Mouse (Mus musculus) liver, adult 2 months (tissue): Measurements from ENCODE around the gene Crygn. TPM values are rescaled to one million over a fixed set of nuclear protein-coding genes. Genes with fewer than 3 reads are reported as not detected.

ENCODE experiments used
- DNase-seq: peaks from one replicate; pipeline ENCODE4 v3.0.0-alpha.2; 2011; ENCODE audit warnings: low read depth, low spot score; ENCODE audit errors: extremely low read depth
- H3K27ac ChIP-seq: fragments of 200-500 bp; replicated peaks from 2 replicates; pipeline ENCODE4 v1.5.1; 2012; ENCODE audit warnings: low read depth, mild to moderate bottlenecking, control low read depth, inconsistent platforms, low read length; ENCODE audit not compliant: insufficient read depth
- H3K27me3 ChIP-seq: fragments of 200-500 bp; 2 replicates; pipeline ENCODE4 v1.6.1; 2012; ENCODE audit warnings: mild to moderate bottlenecking, moderate library complexity, low read length, inconsistent platforms; ENCODE audit not compliant: control insufficient read depth, insufficient read depth
- H3K36me3 ChIP-seq: fragments of 200-500 bp; 2 replicates; pipeline ENCODE4 v1.6.1; 2012; ENCODE audit warnings: low read length, inconsistent platforms; ENCODE audit not compliant: control insufficient read depth, insufficient read depth
- H3K4me1 ChIP-seq: fragments of 200-500 bp; 2 replicates; pipeline ENCODE4 v1.6.1; 2011; ENCODE audit warnings: low read length; ENCODE audit not compliant: control insufficient read depth, insufficient read depth
- H3K4me3 ChIP-seq: fragments of 200-500 bp; 2 replicates; pipeline ENCODE4 v1.5.1; 2011; ENCODE audit warnings: low read depth, mild to moderate bottlenecking, control low read depth, low read length, moderate library complexity; ENCODE audit not compliant: insufficient read depth
- H3K79me2 ChIP-seq: fragments of 200-500 bp; 2 replicates; pipeline ENCODE4 v1.6.1; 2012; ENCODE audit warnings: inconsistent platforms, mild to moderate bottlenecking, low read length, moderate library complexity; ENCODE audit not compliant: control insufficient read depth, insufficient read depth
- H3K9ac ChIP-seq: fragments of 200-500 bp; 2 replicates; pipeline ENCODE4 v1.6.1; 2012; ENCODE audit warnings: low read depth, mild to moderate bottlenecking, control low read depth, inconsistent platforms, low read length
- CTCF ChIP-seq: fragments of 200-500 bp; IDR thresholded peaks from 2 replicates; pipeline ENCODE4 v1.5.1; 2011; ENCODE audit warnings: low read depth, low read length, control low read depth
- POLR2A ChIP-seq: fragments of 200-500 bp; IDR thresholded peaks from 2 replicates; pipeline ENCODE4 v1.6.1; 2011; ENCODE audit warnings: low read length, control low read depth; ENCODE audit not compliant: insufficient read depth; ENCODE audit errors: extremely low read depth
- WGBS: fragments of 180-500 bp; shearing (Covaris S2); methylation state at CpG from one replicate; pipeline ENCODE4 v1.1.7; 2018; 5-methylcytosine and 5-hydroxymethylcytosine counted together
- polyA plus RNA-seq: library from polyadenylated mRNA; depleted of rRNA; stranded (reverse); fragments of >200 nt; gene quantifications from 2 replicates; pipeline ENCODE4 v1.2.3, GENCODE M21; 2012; rRNA removed
- total RNA-seq: library from RNA; depleted of rRNA; stranded (reverse); fragments of >200 nt; gene quantifications from 2 replicates; pipeline ENCODE4 v1.2.3, GENCODE M21; 2014; rRNA removed

Gene Crygn
- total RNA-seq (1.0 and 1.4 TPM in 2 replicates), polyA plus RNA-seq (1.0 and 1.9 TPM in 2 replicates)

GRCm38 (mm10) chr5:24757816-24758215, at the start of gene Crygn:
Gene Crygn, minus strand, starts transcription at chr5:24758008.
- no peaks in the 10 kb centered on the region for H3K27me3 ChIP-seq
- H3K9ac ChIP-seq: no peak within 1 kb of the TSS; the same call in 1 of the 2 replicates
- no peaks in the 10 kb centered on the region for H3K79me2 ChIP-seq
- peak within 1 kb of the TSS; percentile 9; the same call in 1 of the 2 replicates for H3K4me3 ChIP-seq
- 53% methylated on average over 18 of the region's 18 CpGs for WGBS
- H3K27ac ChIP-seq: 0 out of 2 replicates have a peak within 1 kb of the TSS, but pooled peaks have one; percentile 6
- DNase-seq: peak; percentile 23
- no peak for TF ChIP-seq POLR2A
- no peak for TF ChIP-seq CTCF
- no peaks in the 10 kb centered on the region for H3K36me3 ChIP-seq
- H3K4me1 ChIP-seq: peaks cover 3% of the 10 kb centered on the region; the same call in 1 of the 2 replicates

DNA sequence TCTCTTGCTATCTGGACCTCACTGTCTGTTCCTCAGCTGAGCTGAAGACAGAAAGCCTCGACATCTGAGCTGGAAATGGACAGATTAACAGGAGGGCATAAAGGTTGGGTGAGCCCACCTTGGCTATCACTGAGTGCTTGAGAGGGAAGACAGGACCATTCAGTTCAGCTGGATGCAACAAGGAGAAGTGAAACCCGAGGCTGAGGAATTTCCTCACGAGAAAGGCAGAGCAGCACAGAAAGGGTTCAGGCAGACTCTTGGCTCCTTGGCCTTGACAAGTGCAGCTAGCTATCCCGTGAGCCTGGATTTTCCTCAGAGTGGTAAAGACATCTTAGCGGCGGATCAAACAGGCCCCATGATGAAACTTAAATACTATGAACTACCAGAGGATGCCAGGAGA, 47.4 kb upstream of the Crygn start:
- Histone ChIP-seq H3K79me2 (no peaks in the 10 kb centered on the region), H3K36me3 (peaks cover 41% of the 10 kb centered on the region), H3K27me3 (no peaks in the 10 kb centered on the region), H3K4me3 (no peak overlapping the region), H3K27ac (no peak overlapping the region), H3K9ac (no peak overlapping the region), H3K4me1 (no peaks in the 10 kb centered on the region)
- no peak for TF ChIP-seq POLR2A
- no peak for TF ChIP-seq CTCF
- no peak for DNase-seq
- 84% methylated on average over 6 of the region's 6 CpGs for WGBS

GRCm38 (mm10) chr5:24804661-24805060, 46.9 kb upstream of the Crygn start:
- TF ChIP-seq POLR2A: no peak
- TF ChIP-seq CTCF: no peak
- 93% methylated on average over 8 of the region's 8 CpGs for WGBS
- Histone ChIP-seq H3K27ac (no peak overlapping the region), H3K4me1 (no peaks in the 10 kb centered on the region), H3K9ac (no peak overlapping the region), H3K4me3 (no peak overlapping the region), H3K27me3 (no peaks in the 10 kb centered on the region), H3K79me2 (no peaks in the 10 kb centered on the region), H3K36me3 (peaks cover 40% of the 10 kb centered on the region)
- DNase-seq: no peak

DNA sequence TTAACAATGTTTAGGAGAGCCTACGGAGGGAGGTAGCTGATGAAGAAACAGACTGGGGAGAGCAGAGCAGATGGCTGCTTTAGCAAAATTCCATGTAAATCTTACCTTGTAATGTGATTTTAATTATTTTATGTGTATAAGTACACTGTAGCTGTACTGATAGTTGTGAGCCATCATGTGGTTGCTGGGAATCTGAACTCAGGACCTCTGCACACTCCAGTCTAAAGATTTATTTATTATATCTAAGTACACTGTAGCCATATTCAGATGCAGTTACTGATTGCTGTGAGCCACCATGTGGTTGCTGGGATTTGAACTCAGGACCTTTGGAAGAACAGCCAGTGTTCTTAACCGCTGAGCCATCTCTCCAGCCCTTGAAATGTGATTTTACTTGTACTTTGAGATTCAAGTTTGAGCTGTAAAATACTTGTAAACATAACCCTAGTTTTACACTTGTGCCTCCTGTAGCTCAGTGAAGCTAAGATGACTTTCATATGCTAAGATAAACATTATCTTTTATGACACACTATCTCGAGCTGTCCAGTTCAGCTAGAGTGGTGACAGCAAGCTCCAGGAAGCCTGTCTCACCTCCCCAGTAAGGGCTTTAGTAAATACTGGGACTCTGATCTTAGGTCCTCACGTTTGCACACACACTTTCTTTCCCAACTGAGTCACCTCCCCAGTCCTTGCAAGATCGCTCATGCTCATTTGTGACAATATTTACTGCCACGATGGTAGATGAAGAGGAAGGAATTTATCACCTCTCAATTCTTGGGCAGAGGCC, 44.2 kb upstream of the Crygn start:
- peaks cover 29% of the 10 kb centered on the region for H3K36me3 ChIP-seq
- 69% methylated on average over 6 of the region's 6 CpGs for WGBS

GRCm38 (mm10) chr5:24800416-24800815, 42.6 kb upstream of the Crygn start:
- peak; percentile 20 for DNase-seq
- Histone ChIP-seq H3K36me3 (peaks cover 16% of the 10 kb centered on the region; the same call in 1 of the 2 replicates), H3K27me3 (no peaks in the 10 kb centered on the region)

More for the DNA sequence above, 44.2 kb upstream of the Crygn start:
- Histone ChIP-seq H3K27me3 (no peaks in the 10 kb centered on the region), H3K4me3 (no peak overlapping the region), H3K4me1 (no peaks in the 10 kb centered on the region), H3K9ac (no peak overlapping the region), H3K79me2 (no peaks in the 10 kb centered on the region), H3K27ac (no peak overlapping the region)
- DNase-seq: no peak
- TF ChIP-seq CTCF (no peak), POLR2A (no peak)

DNA sequence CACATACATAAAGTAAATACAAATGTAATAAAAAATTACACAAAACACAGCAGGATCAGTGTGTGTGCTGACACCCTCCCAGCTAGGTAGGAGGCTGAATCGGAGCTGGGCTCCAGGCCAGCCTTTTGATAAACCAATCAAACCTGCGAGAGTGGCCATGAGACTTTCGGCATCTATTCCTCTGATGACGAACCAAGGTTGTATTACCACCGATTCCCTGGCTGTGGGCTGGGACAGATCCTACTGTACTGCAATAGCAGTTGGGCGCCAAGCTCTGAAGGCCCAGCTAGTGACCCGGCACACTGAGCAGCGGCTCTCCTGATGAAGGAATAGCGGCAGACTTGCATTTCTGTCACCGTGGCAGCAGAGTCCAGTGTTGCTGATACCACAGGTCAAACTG, 40.8 kb upstream of the Crygn start:
- peaks cover 9% of the 10 kb centered on the region; the same call in 1 of the 2 replicates for H3K36me3 ChIP-seq
- H3K27ac ChIP-seq: no peak overlapping the region
- 46% methylated on average over 10 of the region's 10 CpGs for WGBS
- H3K4me3 ChIP-seq: no peak overlapping the region
- peak; percentile 66 for DNase-seq
- H3K27me3 ChIP-seq: no peaks in the 10 kb centered on the region
- no peaks in the 10 kb centered on the region for H3K79me2 ChIP-seq
- TF ChIP-seq POLR2A (no peak), CTCF (no peak)
- H3K9ac ChIP-seq: no peak overlapping the region
- H3K4me1 ChIP-seq: no peaks in the 10 kb centered on the region

More at GRCm38 (mm10) chr5:24800416-24800815, 42.6 kb upstream of the Crygn start:
- Histone ChIP-seq H3K4me3 (no peak overlapping the region), H3K79me2 (no peaks in the 10 kb centered on the region), H3K27ac (no peak overlapping the region), H3K4me1 (no peaks in the 10 kb centered on the region), H3K9ac (no peak overlapping the region)
- TF ChIP-seq CTCF (peak; percentile 54), POLR2A (no peak)
